Mouse (Mus musculus) adrenal gland, postnatal 36 days (tissue): ENCODE measurements around the gene Fbxl16. TPM values are rescaled to one million over a fixed set of nuclear protein-coding genes. Genes with fewer than 3 reads are reported as not detected.
A peak's percentile ranks its signal among the peaks of the same experiment; 100 is the strongest.

Source experiments
- DNase-seq, 2 experiments: peaks; one replicate each; pipeline ENCODE4 v3.0.0; 2021; ENCODE audit warnings: mixed read lengths in 1 of 2
- long read RNA-seq, 2 experiments: library from polyadenylated mRNA; stranded (forward); transcript quantifications; one replicate each; pipeline ENCODE4 v2.0.0; 2021; ENCODE audit warnings: borderline sequencing depth in 2 of 2
- total RNA-seq, 2 experiments: library from RNA; stranded (reverse); gene quantifications; 2 replicates each; pipeline ENCODE4 v1.2.3; 2021

Gene Fbxl16
- total RNA-seq, result 10 to 100 TPM; 19.4 to 34.2 TPM
- long read RNA-seq, experiment 1, partial matches to known transcripts, result 2 of 22 reads
- long read RNA-seq, experiment 1, other reads (novel, unspliced or antisense), result 18 of 22 reads
- long read RNA-seq, experiment 2, transcript Fbxl16-201 (6 exons, 3,489 nt), result major isoform, 6 of 12 reads
- long read RNA-seq, experiment 2, partial matches to known transcripts, result 2 of 12 reads
- long read RNA-seq, experiment 2, other reads (novel, unspliced or antisense), result 3 of 12 reads

- DNase-seq, result peak; percentile 93 to 95
Observed at GRCm38 (mm10) chr17:25808789-25809605, at the start of gene Fbxl16. TSS of gene Fbxl16 (plus strand) at chr17:25809085.

GRCm38 (mm10) chr17:25760148-25760547, 48.7 kb upstream of the Fbxl16 start:
- no peak for DNase-seq

- DNase-seq, result no peak
Observed at GRCm38 (mm10) chr17:25761561-25761970, 47.3 kb upstream of the Fbxl16 start.

GRCm38 (mm10) chr17:25762591-25762990, 46.3 kb upstream of the Fbxl16 start:
- no peak for DNase-seq

GRCm38 (mm10) chr17:25765886-25766285, 43.0 kb upstream of the Fbxl16 start:
- DNase-seq, result no peak

GRCm38 (mm10) chr17:25769331-25769730, 39.6 kb upstream of the Fbxl16 start:
- DNase-seq, result no peak

GRCm38 (mm10) chr17:25773549-25774120, 35.2 kb upstream of the Fbxl16 start, which contains the start of gene Narfl:
TSS of gene Narfl (plus strand) at chr17:25773776.
- peak; percentile 96 to 97 for DNase-seq

- DNase-seq, result no peak
Observed at GRCm38 (mm10) chr17:25775318-25776062, 33.4 kb upstream of the Fbxl16 start.

GRCm38 (mm10) chr17:25777948-25778347, 30.9 kb upstream of the Fbxl16 start:
- no peak for DNase-seq

- no peak for DNase-seq
Observed at GRCm38 (mm10) chr17:25781339-25781738, 27.5 kb upstream of the Fbxl16 start.

GRCm38 (mm10) chr17:25783086-25783485, 25.8 kb upstream of the Fbxl16 start:
- peak; percentile 76 to 83 for DNase-seq

GRCm38 (mm10) chr17:25783861-25784574, 24.9 kb upstream of the Fbxl16 start:
- no peak for DNase-seq

- peak; percentile 95 for DNase-seq
Observed at GRCm38 (mm10) chr17:25785281-25785745, 23.6 kb upstream of the Fbxl16 start, which contains the start of gene Haghl. TSS of gene Haghl (minus strand) at chr17:25785673.

GRCm38 (mm10) chr17:25786280-25786679, 22.6 kb upstream of the Fbxl16 start, which contains the start of gene Ccdc78:
TSS of gene Ccdc78 (plus strand) at chr17:25786580.
- DNase-seq, result no peak

GRCm38 (mm10) chr17:25786781-25787504, 21.9 kb upstream of the Fbxl16 start:
- DNase-seq, result no peak

- no peak for DNase-seq
Observed at GRCm38 (mm10) chr17:25791320-25791842, 17.5 kb upstream of the Fbxl16 start.

GRCm38 (mm10) chr17:25791843-25792527, 16.9 kb upstream of the Fbxl16 start:
- peak; percentile 89 for DNase-seq

GRCm38 (mm10) chr17:25792615-25793014, 16.3 kb upstream of the Fbxl16 start, which contains the start of gene Fam173a:
TSS of gene Fam173a (minus strand) at chr17:25792901.
- peak; percentile 80 to 88 for DNase-seq

- no peak for DNase-seq
Observed at GRCm38 (mm10) chr17:25794197-25794596, 14.7 kb upstream of the Fbxl16 start.

- no peak for DNase-seq
Observed at GRCm38 (mm10) chr17:25794998-25795397, 13.9 kb upstream of the Fbxl16 start.
